In the genomic region with DNA sequence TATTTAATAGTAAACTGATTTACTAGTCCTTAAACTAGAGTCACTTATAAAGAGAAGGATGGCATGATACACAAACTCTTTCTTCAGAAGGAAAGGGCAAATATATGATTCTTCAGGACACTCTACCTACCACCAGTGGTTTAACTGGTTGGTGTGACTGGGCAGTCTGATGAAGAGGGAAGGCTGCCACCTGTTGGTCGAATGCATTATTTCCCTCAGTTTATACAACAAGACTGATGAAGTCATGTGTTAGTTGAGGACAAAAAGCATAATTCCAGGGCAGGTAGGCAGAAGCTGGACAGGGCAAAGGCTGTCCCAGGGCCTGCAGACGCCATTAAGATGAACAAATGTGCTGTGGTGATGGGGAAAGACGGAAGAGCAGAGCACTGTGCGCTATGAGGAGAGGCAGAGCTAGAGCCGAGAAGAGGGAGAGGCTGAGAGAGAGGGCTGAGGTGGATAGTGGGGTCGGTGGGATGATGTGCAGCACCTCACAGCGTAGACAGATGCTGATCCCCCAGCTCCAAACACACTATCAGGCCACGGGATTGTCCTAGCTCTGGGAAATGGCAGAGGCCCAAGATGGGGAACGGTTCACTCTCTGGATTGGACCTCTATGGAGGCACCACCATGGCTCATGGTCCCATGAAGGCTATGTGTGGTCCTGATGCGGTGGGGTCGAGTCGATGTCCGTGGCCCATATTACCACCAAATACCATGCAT, we compare ENCODE assay signal across 8 mouse cellular contexts. TPM values are rescaled to one million over a fixed set of nuclear protein-coding genes. Genes with fewer than 3 reads are reported as not detected.
DNase-seq lines count a peak whose midpoint lies in the region; ATAC-seq and TF ChIP-seq lines count a peak whose summit lies in the region.

No protein-coding gene starts in this region.

- peak; percentile 62 for DNase-seq in forebrain, postnatal 0 days
- DNase-seq in 3134 (ENCODE audit: extremely low read depth, insufficient read length, low spot score) (peak; percentile 40), ZHBTc4 (ENCODE audit: low read depth, low spot score) (peak; percentile 85)
- DNase-seq in embryo, embryonic 11.5 days (ENCODE audit: low read depth, low spot score), result peak; percentile 51
- DNase-seq in kidney, postnatal 14 days, result peak; percentile 82
- DNase-seq in lung, postnatal 25 days (ENCODE audit: low spot score), result peak; percentile 78
- DNase-seq in splenic B cell, adult 2 months (ENCODE audit: low read depth, low spot score), result peak; percentile 85

- H3K4me2 ChIP-seq in forebrain, postnatal 0 days (ENCODE audit: low read depth), result no peak overlapping the region
- no peak overlapping the region for H3K4me2 ChIP-seq in forebrain, embryonic 16.5 days (ENCODE audit: low read length)

- H3K4me3 ChIP-seq in forebrain, postnatal 0 days (ENCODE audit: low read depth, low read length), result no peak overlapping the region
- no peak overlapping the region for H3K4me3 ChIP-seq in forebrain, embryonic 16.5 days (replicated peaks; ENCODE audit: low read length)

- H3K9ac ChIP-seq in forebrain, postnatal 0 days, result no peak overlapping the region
- H3K9ac ChIP-seq in forebrain, embryonic 16.5 days (replicated peaks; ENCODE audit: low read depth, low read length), result no peak overlapping the region

- no peak overlapping the region for H3K27ac ChIP-seq in forebrain, postnatal 0 days (ENCODE audit: low read depth, low read length)
- H3K27ac ChIP-seq in forebrain, embryonic 16.5 days (ENCODE audit: low read length), result no peak overlapping the region

- H3K36me3 ChIP-seq in forebrain, postnatal 0 days (ENCODE audit: insufficient read depth), result no peaks in the 10 kb centered on the region
- H3K36me3 ChIP-seq in forebrain, embryonic 16.5 days (ENCODE audit: control insufficient read depth, insufficient read depth), result peaks cover 4% of the 10 kb centered on the region; the same call in 1 of the 2 replicates
- H3K36me3 ChIP-seq in splenic B cell, adult 2 months (ENCODE audit: control insufficient read depth, insufficient read depth, low read length, poor library complexity, severe bottlenecking), result no peaks in the 10 kb centered on the region

- ATAC-seq in forebrain, postnatal 0 days, result no peak
- no peak for ATAC-seq in forebrain, embryonic 16.5 days

- TF ChIP-seq CTCF in forebrain, postnatal 0 days (IDR thresholded peaks at IDR 0.05; ENCODE audit: low read depth), result peak; percentile 73

- no peaks in the 10 kb centered on the region for H3K27me3 ChIP-seq in forebrain, postnatal 0 days (ENCODE audit: insufficient read depth, low read length)
- 0 out of 2 replicates have a peak, but pooled peaks cover 3% of the 10 kb centered on the region for H3K27me3 ChIP-seq in forebrain, embryonic 16.5 days (replicated peaks; ENCODE audit: control insufficient read depth, insufficient read depth, low read length)
- no peaks in the 10 kb centered on the region for H3K27me3 ChIP-seq in splenic B cell, adult 2 months (ENCODE audit: control insufficient read depth, insufficient read depth, low read length, poor library complexity, severe bottlenecking)

- H3K4me1 ChIP-seq in forebrain, postnatal 0 days (ENCODE audit: insufficient read depth), result no peaks in the 10 kb centered on the region
- peaks cover 8% of the 10 kb centered on the region for H3K4me1 ChIP-seq in forebrain, embryonic 16.5 days (replicated peaks; ENCODE audit: control insufficient read depth, insufficient read depth, low read length)

- no peaks in the 10 kb centered on the region for H3K9me3 ChIP-seq in forebrain, postnatal 0 days (ENCODE audit: low read length)
- H3K9me3 ChIP-seq in forebrain, embryonic 16.5 days (ENCODE audit: control insufficient read depth, low read length), result no peaks in the 10 kb centered on the region

- 61% methylated on average over 13 of the region's 13 CpGs for WGBS in forebrain, postnatal 0 days
- WGBS in forebrain, embryonic 16.5 days, result 63% methylated on average over 13 of the region's 13 CpGs

RNA-seq across cellular contexts. Expression of a gene that starts 2.3 kb away (rescaled TPM):
- 2.0 and 4.3 TPM in 2 replicates for total RNA-seq in forebrain, postnatal 0 days (2014; rRNA removed)
- polyA plus RNA-seq in forebrain, postnatal 0 days (2015; fragmentation: Nextera tagmentation; extraction: Ambion mirVana), result 1.2 and 1.5 TPM in 2 replicates
- polyA plus RNA-seq in forebrain, embryonic 16.5 days (2015; fragmentation: Nextera tagmentation; extraction: Ambion mirVana), result 3.1 and 3.6 TPM in 2 replicates

RNA-seq across cellular contexts. Expression of a gene that starts 43.3 kb away (rescaled TPM):
- total RNA-seq in forebrain, postnatal 0 days (2014; rRNA removed), result 30.7 and 32.6 TPM in 2 replicates
- 35.3 and 48.0 TPM in 2 replicates for polyA plus RNA-seq in forebrain, postnatal 0 days (2015; fragmentation: Nextera tagmentation; extraction: Ambion mirVana)
- 25.5 and 27.3 TPM in 2 replicates for polyA plus RNA-seq in forebrain, embryonic 16.5 days (2015; fragmentation: Nextera tagmentation; extraction: Ambion mirVana)
